Mouse (Mus musculus) stomach, embryonic 14.5 days (tissue): ENCODE results near the gene Adamts13. TPM values are rescaled to one million over a fixed set of nuclear protein-coding genes. Genes with fewer than 3 reads are reported as not detected.
A peak's percentile ranks its signal among the peaks of the same experiment; 100 is the strongest.

Experiments
- ATAC-seq: fragments of 200-750 bp; cut with Nextera tagmentation; 2 replicates; pipeline ENCODE4 v1.8.0; 2017; ENCODE audit warnings: low read depth, moderate TSS enrichment; ENCODE audit not compliant: insufficient number of reproducible peaks, insufficient read depth, low FRiP score
- H3K27ac ChIP-seq: fragments of 300-500 bp; sonication (generic); 2 replicates; pipeline ENCODE4 v1.5.1; 2014; ENCODE audit warnings: mild to moderate bottlenecking, low read length, moderate library complexity, mixed read lengths
- H3K27me3 ChIP-seq: fragments of 300-500 bp; sonication (generic); 2 replicates; pipeline ENCODE4 v1.6.1; 2014; ENCODE audit warnings: low read length, control low read depth, mixed read lengths; ENCODE audit not compliant: control insufficient read depth, insufficient read depth
- H3K36me3 ChIP-seq: fragments of 300-500 bp; sonication (generic); 2 replicates; pipeline ENCODE4 v1.6.1; 2014; ENCODE audit warnings: mild to moderate bottlenecking, control low read depth, low read length, moderate library complexity, mixed read lengths; ENCODE audit not compliant: control insufficient read depth, insufficient read depth
- H3K4me1 ChIP-seq: fragments of 300-500 bp; sonication (generic); 2 replicates; pipeline ENCODE4 v1.6.1; 2014; ENCODE audit warnings: low read length, control low read depth, mixed read lengths; ENCODE audit not compliant: control insufficient read depth, insufficient read depth
- H3K4me2 ChIP-seq: fragments of 300-500 bp; sonication (generic); replicated peaks from 2 replicates; pipeline ENCODE4 v1.6.1; 2014; ENCODE audit warnings: low read depth, low read length, control low read depth
- H3K4me3 ChIP-seq: fragments of 300-500 bp; sonication (generic); 2 replicates; pipeline ENCODE4 v1.5.1; 2014; ENCODE audit warnings: low read depth, low read length, control low read depth
- H3K9ac ChIP-seq: fragments of 300-500 bp; sonication (generic); replicated peaks from 2 replicates; pipeline ENCODE4 v1.6.1; 2014; ENCODE audit warnings: low read depth, mild to moderate bottlenecking, control low read depth, low read length, moderate library complexity, mixed read lengths
- H3K9me3 ChIP-seq: fragments of 300-500 bp; sonication (generic); 2 replicates; pipeline ENCODE4 v1.6.1; 2016; ENCODE audit warnings: low read depth, low read length, control low read depth; ENCODE audit not compliant: control insufficient read depth
- WGBS: fragments of 180-500 bp; shearing (Covaris S2); extraction: QIAGEN DNeasy Blood & Tissue Kit; methylation state at CpG from one replicate; pipeline ENCODE4 v1.1.7; 2014; 5-methylcytosine and 5-hydroxymethylcytosine counted together
- polyA plus RNA-seq: library from polyadenylated mRNA; unstranded; fragments of >200 nt; fragmentation: Nextera tagmentation; extraction: Ambion mirVana; gene quantifications from 2 replicates; pipeline ENCODE4 v1.2.1, GENCODE M21; 2014

Gene Adamts13
- polyA plus RNA-seq, 1 experiment from 2014 or later, result 0.07 TPM

GRCm38 (mm10) chr2:27022612-27023011, 49.4 kb downstream of the Adamts13 start:
- Histone ChIP-seq H3K9ac (no peak overlapping the region), H3K36me3 (peaks cover 11% of the 10 kb centered on the region), H3K4me3 (no peak overlapping the region), H3K4me1 (no peaks in the 10 kb centered on the region), H3K4me2 (no peak overlapping the region), H3K27me3 (no peaks in the 10 kb centered on the region), H3K27ac (no peak overlapping the region), H3K9me3 (no peaks in the 10 kb centered on the region)
- no peak for ATAC-seq
- 79% methylated on average over 6 of the region's 6 CpGs for WGBS

GRCm38 (mm10) chr2:27024136-27024535, 50.9 kb downstream of the Adamts13 start:
- no peaks in the 10 kb centered on the region; the same call in 1 of the 2 replicates for H3K36me3 ChIP-seq
- no peak overlapping the region for H3K4me2 ChIP-seq
- 78% methylated on average over 14 of the region's 14 CpGs for WGBS
- H3K9me3 ChIP-seq, result no peaks in the 10 kb centered on the region
- H3K4me3 ChIP-seq, result no peak overlapping the region
- no peak overlapping the region for H3K27ac ChIP-seq
- no peak overlapping the region for H3K9ac ChIP-seq
- no peaks in the 10 kb centered on the region for H3K27me3 ChIP-seq
- ATAC-seq, result no peak
- H3K4me1 ChIP-seq, result 0 out of 2 replicates have a peak, but pooled peaks cover 4% of the 10 kb centered on the region

GRCm38 (mm10) chr2:27025545-27025944, 52.3 kb downstream of the Adamts13 start:
- no peak overlapping the region for H3K4me2 ChIP-seq
- H3K4me3 ChIP-seq, result no peak overlapping the region
- ATAC-seq, result no peak
- H3K4me1 ChIP-seq, result 0 out of 2 replicates have a peak, but pooled peaks cover 4% of the 10 kb centered on the region
- 84% methylated on average over 3 of the region's 3 CpGs for WGBS
- no peak overlapping the region for H3K27ac ChIP-seq
- H3K27me3 ChIP-seq, result no peaks in the 10 kb centered on the region
- no peaks in the 10 kb centered on the region; the same call in 1 of the 2 replicates for H3K36me3 ChIP-seq
- H3K9ac ChIP-seq, result no peak overlapping the region
- no peaks in the 10 kb centered on the region for H3K9me3 ChIP-seq

GRCm38 (mm10) chr2:27026332-27026731, 53.1 kb downstream of the Adamts13 start:
- H3K27me3 ChIP-seq, result no peaks in the 10 kb centered on the region
- H3K4me2 ChIP-seq, result no peak overlapping the region
- no peak overlapping the region for H3K4me3 ChIP-seq
- H3K9ac ChIP-seq, result no peak overlapping the region
- 87% methylated on average over 3 of the region's 3 CpGs for WGBS
- H3K27ac ChIP-seq, result no peak overlapping the region
- H3K4me1 ChIP-seq, result 0 out of 2 replicates have a peak, but pooled peaks cover 4% of the 10 kb centered on the region
- no peak for ATAC-seq
- H3K9me3 ChIP-seq, result no peaks in the 10 kb centered on the region
- H3K36me3 ChIP-seq, result no peaks in the 10 kb centered on the region

- no peak for ATAC-seq
- H3K4me3 ChIP-seq, result no peak overlapping the region
These were observed 53.8 kb downstream of the Adamts13 start for GRCm38 (mm10) chr2:27026857-27027617.

GRCm38 (mm10) chr2:27027618-27028436, 54.6 kb downstream of the Adamts13 start, which contains the start of gene Slc2a6:
Gene Slc2a6 (minus strand): TSS chr2:27027998.
- H3K4me2 ChIP-seq, result peak within 1 kb of the TSS; percentile 45
- H3K4me3 ChIP-seq, result no peak within 1 kb of the TSS; the same call in 1 of the 2 replicates
- peak; percentile 97 for ATAC-seq
- WGBS, result 2% methylated on average over 38 of the region's 38 CpGs
- no peaks in the 10 kb centered on the region for H3K36me3 ChIP-seq
- H3K27me3 ChIP-seq, result no peaks in the 10 kb centered on the region
- H3K27ac ChIP-seq, result no peak within 1 kb of the TSS
- H3K9me3 ChIP-seq, result no peaks in the 10 kb centered on the region
- H3K9ac ChIP-seq, result no peak within 1 kb of the TSS
- 0 out of 2 replicates have a peak, but pooled peaks cover 4% of the 10 kb centered on the region for H3K4me1 ChIP-seq

More at GRCm38 (mm10) chr2:27026857-27027617, 53.8 kb downstream of the Adamts13 start:
- Histone ChIP-seq H3K9ac (no peak overlapping the region), H3K27me3 (no peaks in the 10 kb centered on the region), H3K27ac (no peak overlapping the region), H3K9me3 (no peaks in the 10 kb centered on the region), H3K36me3 (no peaks in the 10 kb centered on the region), H3K4me2 (no peak overlapping the region), H3K4me1 (0 out of 2 replicates have a peak, but pooled peaks cover 4% of the 10 kb centered on the region)
- 74% methylated on average over 10 of the region's 10 CpGs for WGBS

- no peak for ATAC-seq
- Histone ChIP-seq H3K4me1 (0 out of 2 replicates have a peak, but pooled peaks cover 4% of the 10 kb centered on the region), H3K27ac (no peak overlapping the region), H3K27me3 (no peaks in the 10 kb centered on the region), H3K9me3 (no peaks in the 10 kb centered on the region), H3K9ac (no peak overlapping the region), H3K4me2 (peak overlapping the region; percentile 45; the same call in 1 of the 2 replicates), H3K36me3 (no peaks in the 10 kb centered on the region), H3K4me3 (no peak overlapping the region; the same call in 1 of the 2 replicates)
- 64% methylated on average over 4 of the region's 4 CpGs for WGBS
These were observed 55.3 kb downstream of the Adamts13 start for GRCm38 (mm10) chr2:27028437-27029015.

- 0 out of 2 replicates have a peak, but pooled peaks cover 4% of the 10 kb centered on the region for H3K4me1 ChIP-seq
- H3K9ac ChIP-seq, result no peak overlapping the region
- no peaks in the 10 kb centered on the region for H3K27me3 ChIP-seq
- no peak for ATAC-seq
- no peak overlapping the region for H3K4me3 ChIP-seq
- no peak overlapping the region for H3K4me2 ChIP-seq
- 51% methylated on average over 2 of the region's 2 CpGs for WGBS
- no peak overlapping the region for H3K27ac ChIP-seq
- H3K9me3 ChIP-seq, result no peaks in the 10 kb centered on the region
- no peaks in the 10 kb centered on the region for H3K36me3 ChIP-seq
These were observed 59.1 kb downstream of the Adamts13 start for GRCm38 (mm10) chr2:27032361-27032760.
